Mouse (Mus musculus) urinary bladder, adult 2 months (tissue): ENCODE measurements around the gene 4930452B06Rik. TPM values are rescaled to one million over a fixed set of nuclear protein-coding genes. Genes with fewer than 3 reads are reported as not detected.

Experiments used
- DNase-seq: peaks from one replicate; pipeline ENCODE4 v3.0.0; 2022; ENCODE audit warnings: low spot score
- polyA plus RNA-seq: library from polyadenylated mRNA; depleted of rRNA; stranded (reverse); fragments of >200 nt; gene quantifications from 2 replicates; pipeline ENCODE4 v1.2.3, GENCODE M21; 2012

Gene 4930452B06Rik
- polyA plus RNA-seq, 1 experiment: 3.6 TPM

DNA sequence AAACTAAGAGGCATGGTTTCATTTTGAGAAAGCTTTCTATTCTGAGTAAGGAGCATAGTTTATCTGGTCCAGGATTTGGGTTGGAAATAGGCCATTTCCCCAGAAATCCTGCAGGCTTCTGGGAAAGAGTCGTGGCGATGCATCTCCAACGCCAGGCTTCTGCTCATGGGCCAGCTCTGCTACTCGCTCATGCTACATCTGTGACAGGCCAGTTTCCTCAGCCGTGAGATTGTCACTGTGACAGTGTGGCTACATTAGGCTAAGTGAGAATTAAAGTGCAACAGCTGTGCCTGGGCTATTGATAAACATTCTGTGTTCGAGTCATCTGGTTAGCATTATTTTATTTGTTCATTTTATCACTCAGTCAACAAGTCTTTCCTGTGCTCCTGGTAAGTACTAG, 140.8 kb downstream of the 4930452B06Rik start:
- DNase-seq: no peak

DNA sequence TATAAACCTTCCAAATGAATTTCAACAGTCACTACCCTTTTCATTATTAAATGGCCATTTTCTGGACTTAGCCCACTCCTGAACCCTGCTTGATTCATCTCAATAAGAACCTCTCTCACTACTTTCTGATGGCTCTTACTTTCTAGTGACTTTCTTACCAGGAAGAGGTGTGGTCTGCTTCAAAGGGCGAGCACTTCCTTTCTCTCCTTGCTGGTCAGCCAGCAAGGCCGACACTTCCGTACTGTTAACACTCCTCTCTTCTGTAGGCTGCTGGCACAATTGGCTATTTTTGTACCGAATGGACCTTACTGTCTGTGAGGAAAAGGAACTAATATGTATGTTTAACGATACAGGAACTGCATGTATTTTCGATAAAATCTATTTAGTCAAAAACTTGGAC, 148.4 kb downstream of the 4930452B06Rik start:
- no peak for DNase-seq

DNA sequence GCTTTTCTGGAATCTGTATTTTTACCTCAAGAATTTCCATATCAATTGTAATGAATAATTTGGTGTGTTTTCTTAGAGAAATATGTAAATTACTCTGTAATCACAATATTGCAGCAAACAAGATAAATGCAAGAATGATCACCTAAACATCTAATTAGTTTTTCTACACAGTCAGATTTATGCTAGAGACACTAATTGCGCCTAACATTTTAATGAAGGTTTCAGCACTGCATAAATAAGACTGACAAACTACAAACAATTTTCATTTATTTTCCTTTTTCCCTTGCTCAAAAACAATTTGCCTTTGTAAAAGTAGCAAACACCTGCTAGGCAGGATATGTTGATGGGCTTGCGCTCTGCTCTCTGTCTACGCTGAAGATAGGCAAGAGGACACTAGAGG, 152.0 kb downstream of the 4930452B06Rik start:
- DNase-seq: no peak

DNA sequence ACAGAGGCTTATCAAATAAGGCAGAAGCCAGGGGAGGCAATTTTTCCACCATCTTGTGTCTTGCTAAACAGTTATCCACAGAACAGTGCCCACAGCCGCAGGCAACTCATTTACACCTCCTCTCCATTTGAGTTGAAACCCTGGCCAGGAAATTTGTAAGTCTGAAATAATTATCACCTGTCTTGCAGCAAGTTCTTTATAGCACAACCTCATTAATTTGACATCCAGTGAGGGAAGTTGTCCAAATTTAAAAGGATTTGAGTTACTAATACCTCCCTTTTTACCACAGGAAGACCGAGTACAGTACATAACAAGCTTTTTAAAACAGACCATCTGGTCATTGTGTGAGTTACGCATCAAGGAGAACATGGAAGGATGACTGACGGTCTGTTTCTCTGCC, 154.8 kb downstream of the 4930452B06Rik start:
- no peak for DNase-seq

DNA sequence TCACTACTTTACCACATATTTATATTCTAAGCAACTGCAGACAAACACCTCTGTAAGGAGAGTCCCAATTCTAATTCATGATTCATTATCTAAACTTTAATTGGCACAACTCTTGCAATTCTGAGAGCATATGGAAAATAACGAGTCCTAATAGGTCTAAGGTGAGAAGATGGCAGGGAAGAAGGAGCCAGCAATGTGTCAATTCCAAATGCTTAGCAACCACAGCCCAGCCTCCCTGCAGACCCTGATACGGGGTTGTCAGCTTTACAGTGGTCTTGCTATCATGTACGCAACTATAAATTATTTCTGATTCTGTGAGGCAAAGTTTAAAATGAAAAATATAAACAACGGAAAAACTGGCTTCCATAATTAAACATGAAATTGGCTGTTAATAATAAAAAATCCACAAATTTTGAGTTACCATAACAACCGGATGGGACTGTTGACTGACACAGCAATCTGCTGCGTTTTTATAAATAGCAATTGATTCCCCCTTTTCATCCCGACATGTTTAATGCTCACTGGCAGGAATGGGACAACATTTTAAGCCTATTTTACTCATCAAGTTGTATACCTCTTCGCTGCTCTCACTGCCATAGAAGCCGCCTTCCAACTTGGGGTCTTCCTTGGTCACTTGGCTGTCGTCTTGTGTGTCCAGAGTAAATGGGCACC, 155.6 kb downstream of the 4930452B06Rik start:
- no peak for DNase-seq

DNA sequence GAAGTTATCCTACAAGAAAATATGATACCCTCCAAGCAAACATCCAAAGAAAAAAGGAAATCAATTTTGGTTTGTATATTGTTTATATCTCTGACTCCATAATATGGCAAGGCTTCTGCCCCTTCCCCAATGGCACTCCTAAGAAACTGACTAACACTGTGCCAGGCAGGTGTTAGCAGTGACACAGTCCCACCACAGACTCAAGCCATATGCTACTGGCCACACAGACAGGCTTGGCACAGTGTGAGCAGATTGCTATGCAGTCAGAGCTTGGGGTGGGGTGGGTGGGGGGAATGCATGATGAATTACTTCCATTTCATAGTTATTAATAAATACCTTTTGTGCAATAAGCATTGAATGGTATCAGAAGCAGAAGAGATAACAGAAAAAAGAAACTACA, 157.4 kb downstream of the 4930452B06Rik start:
- no peak for DNase-seq

DNA sequence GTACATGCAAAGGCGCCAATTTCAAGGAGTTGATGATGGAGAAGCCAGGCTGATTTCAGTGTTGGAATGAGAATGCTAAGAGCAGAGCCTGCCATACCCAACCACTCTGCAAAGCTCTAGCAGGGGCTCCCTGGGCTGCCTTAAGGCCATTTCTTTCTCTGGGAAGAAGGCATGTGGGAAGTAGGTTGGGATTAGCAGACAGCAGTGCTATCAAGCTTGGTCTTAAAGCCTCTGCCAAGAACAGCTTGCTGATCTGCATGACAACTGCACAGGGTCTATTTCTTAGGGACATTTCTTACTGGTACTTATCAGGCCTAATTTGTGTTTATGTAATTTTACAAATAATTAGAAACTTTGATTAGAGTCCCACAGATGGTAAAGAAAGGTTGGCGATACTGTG, 161.8 kb downstream of the 4930452B06Rik start:
- no peak for DNase-seq

DNA sequence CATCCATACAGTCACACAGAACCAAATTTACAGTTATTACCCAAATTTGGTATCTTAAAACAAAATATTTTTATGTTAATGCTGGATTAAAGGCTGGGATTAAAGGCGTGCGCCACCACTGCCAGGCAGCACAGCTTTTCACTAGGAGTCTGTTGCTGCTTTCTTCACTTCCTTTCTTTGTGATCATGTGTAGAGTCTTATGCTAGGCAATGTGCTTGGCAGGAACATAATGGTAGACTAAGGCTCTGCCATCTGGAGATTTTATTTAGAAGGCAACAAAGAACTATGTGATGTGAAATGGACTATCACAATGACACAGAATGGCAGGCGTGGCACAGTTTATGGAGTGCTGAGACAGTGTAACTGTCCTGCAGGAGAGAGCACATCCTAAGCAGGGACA, 162.7 kb downstream of the 4930452B06Rik start:
- no peak for DNase-seq

DNA sequence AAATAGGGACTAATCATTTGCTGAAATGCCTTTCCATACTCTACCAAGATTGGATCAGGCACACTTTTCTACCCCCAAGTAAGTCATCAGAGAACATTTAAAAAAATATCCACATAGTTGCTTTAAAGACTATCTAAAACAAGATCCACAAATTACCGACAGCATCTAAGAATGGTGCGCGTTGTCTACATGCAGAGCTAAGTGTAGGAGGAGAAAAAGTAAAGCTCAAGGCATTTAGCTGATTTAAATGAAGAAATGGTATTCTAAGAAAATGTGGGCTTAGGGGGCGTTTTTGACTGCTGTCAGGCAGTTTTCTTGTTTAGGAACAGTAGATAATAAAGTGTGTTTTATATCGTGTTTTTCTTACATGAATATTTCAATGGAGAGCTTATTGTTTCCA, 163.5 kb downstream of the 4930452B06Rik start:
- no peak for DNase-seq

DNA sequence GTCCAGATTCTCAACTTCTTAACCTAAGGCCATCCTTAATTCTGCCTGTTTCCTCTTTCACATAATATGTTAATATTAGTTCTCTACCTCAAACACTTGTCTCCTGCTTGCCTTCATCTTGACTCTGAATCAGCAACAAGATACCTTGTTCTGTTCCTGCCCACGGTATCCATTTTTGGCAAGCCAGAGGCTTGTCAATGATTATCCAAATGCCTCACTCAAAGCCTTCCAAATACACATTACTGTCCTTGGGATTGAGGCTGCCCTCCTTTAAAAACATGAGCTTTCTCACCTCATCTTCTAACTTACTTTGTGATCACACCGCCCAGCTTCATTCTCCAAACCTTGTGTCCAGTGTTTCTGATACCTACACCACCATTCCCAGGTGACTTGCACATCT, 170.3 kb downstream of the 4930452B06Rik start:
- DNase-seq: no peak

DNA sequence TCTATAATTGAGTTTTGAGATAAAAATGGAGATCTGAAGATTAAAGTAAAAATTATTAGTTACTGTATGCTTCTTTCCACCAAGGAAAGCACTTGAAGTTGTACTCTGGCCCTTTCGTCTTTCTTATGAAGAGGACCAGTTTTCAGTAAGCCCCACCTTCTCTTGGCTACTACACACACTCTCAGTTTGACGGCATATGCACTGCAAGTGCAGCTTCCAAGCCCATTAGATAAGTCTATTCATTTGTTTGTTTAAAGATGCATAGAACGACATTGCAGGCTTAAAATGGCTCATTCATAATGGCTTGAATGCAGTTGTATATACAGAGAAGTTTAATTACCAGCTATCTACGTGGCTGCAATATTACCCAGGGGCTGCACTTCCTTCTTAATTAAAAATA, 171.1 kb downstream of the 4930452B06Rik start:
- no peak for DNase-seq

DNA sequence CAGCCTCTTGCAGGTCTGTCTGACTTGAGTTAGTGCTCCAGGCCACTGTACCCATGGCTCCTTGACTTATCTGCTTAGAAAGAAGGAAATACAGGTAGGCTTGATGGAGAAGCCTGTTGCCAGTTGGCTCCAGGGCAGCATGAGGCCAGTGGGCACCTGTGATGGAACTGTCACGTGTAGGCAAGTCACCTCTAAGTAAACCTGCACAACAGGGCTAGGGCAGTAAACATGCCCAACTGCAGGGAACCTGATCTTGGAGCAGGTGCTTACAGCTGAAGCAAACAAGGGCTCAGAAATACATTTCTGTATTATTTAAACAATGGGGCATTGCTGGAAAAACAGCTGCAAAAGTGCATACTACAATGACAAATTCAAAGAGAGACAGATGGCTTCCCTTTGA, 171.8 kb downstream of the 4930452B06Rik start:
- DNase-seq: no peak

DNA sequence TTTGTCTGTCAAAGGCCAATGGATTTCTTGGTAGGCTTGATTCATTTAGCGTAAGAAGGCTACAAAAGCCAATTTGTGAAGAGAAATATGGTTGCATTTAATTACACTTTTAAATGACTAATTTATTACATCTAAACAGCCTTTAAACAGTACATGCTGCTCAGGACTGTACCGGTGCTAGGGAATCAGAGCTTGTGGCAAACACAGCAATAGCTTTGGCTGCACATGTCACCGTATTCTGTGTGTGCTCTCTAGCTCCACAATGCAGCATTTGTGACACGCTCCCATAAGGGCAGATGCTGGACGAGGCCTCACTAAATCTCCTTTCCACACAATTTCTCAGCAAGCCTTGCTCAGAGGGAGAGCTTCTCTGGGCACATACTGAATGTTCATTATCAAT, 187.9 kb downstream of the 4930452B06Rik start:
- no peak for DNase-seq

DNA sequence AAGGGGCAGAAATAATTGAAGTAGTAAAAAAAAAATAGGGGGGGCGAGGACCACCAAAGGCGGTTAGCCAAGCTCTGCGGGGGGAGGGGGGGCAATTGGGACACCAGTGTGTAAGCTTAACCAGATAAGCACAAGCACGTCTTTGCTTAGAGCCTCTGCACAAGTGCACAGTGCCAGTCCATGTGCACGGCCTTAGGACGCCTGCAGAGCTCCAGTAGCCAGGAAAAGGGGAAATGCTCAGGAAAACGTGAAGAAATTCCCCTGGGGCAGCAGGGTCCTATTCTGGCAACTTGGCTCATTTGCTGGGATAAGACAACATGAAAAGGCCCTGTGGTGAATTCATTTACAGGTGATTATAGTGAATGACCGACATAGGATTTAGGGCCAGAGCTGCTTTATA, 188.7 kb downstream of the 4930452B06Rik start:
- DNase-seq: no peak

DNA sequence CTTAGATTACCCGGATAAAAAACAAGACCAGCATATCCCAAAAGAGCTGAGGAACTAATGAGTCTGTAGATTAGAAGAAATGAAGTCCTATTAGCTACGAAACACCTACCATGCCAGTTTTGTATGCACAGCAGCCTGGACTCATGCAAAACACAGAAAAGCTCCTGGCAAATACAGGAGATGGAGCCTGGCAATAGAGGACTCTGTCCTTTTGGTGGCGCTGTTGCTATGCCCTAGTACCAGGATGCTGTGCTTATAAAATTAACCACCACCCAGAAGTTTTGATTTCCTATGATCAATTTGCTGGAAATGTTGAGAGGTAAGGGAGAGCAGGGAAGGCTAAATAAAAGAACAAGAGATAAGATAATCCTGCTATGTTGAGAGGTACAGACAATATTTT, 189.4 kb downstream of the 4930452B06Rik start:
- no peak for DNase-seq

DNA sequence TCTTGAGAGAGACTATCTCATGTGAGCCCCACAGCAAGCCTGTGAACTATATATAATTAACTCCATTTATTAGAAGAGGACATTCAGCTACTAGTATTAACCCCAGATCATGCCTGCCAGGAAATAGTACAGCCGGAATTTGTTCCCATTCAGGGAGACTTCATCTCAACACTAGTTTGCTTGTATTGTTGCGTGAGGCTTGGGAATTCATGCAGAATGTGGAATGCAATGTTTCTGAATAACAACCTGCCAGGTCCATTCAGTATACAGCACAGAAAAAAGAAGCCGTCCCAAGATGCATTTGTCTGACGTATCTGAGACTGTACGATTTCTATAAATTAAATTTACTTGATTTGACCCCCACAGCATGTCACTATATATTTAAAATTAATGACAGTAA, 190.2 kb downstream of the 4930452B06Rik start:
- DNase-seq: no peak

DNA sequence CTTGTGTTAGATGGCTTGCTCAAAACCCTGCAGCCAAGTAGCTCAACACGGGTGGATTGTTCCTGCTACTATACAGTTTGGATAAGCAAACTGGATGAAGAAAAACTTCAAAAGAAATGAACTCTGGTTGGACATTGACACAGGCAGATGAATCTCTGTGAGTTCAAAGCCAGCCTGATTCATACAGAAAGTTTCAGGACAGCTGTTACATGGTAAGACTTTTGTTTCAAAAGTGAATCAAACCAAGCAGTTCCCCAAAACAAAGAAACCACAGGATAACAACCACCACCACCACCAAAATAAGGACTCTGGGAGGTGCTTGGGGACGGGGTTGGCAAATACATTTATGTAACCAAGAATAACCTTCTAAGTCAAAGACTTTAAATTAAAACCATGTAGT, 193.2 kb downstream of the 4930452B06Rik start:
- DNase-seq: no peak

DNA sequence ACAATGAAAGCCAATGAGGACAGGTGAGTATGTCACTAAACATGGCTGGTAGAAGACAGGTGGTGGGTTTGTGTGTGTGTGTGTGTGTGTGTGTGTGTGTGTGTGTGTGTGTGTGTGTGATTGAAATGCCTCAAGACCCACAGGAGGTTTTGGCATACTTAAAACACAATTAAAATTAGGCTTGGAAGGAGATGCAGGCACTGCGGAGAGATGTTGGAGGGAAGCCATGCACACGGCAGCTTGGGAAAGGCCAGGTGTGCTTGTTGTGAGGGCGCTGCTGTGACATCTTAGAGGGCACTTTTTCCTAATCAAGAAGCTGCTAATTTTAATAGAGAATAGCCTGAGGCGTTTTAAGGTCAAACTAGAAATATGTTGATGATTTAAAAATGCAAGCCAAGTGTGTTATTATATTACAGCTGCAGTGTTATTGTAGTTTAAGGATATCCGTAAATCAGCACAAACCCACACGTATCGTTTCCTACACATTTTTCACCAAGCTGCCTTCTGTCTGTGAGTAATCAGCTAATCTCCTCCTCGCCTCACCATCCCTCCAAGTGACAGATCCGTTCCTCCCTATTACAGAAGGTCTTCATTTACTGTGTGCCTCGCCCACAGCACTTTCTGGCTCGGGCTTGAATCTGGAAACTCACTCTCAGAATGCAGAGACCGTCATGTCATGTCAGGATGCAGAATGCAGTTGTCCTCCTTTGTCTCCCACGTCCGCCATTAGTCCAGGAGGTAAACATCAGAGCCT, 201.5 kb downstream of the 4930452B06Rik start:
- no peak for DNase-seq

DNA sequence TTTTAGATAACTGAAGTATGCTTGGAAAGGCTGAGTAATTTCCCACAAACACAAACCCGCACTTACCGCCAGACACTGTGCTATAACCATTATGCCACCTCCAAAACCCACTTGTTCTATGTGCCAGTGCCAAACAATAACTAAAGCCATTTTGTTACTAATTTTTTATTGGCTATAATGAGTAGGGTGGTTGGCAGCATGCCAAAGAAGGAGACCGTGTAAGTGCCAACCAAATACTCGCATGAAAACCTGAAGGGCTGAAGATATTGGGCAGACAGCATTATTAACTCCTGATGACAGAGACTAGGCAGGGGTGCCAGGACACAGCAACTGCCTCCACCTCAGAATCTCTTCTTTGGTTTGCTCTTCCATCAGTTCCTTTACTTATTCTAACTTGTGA, 203.1 kb downstream of the 4930452B06Rik start:
- DNase-seq: no peak

DNA sequence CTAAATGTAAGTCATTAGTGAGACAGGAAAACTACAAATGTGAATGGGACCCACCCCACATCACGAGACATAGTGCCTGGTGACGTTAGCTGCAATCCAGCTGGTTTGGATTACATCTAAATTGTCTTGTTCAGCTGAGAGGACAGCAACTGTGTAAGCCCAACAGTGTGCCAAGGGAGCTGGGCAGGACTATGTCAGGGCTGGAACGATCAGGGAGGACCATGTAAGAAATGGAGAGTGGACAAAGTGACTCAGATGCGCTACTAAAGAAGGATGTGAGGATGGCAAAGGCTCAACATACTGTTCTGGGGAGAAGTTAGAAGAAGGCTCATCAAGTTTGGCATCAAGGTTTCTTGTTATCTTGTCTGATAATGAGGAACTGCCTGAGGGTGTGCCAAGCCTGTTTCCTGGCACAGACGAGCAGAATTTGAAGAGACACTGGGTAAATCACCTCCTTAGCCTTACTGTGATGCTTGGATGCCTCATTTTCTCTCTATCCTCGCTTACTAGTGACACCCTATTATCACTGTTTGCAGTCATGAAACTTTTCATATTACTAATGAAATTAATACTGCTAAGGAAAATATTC, 203.6 kb downstream of the 4930452B06Rik start:
- no peak for DNase-seq

DNA sequence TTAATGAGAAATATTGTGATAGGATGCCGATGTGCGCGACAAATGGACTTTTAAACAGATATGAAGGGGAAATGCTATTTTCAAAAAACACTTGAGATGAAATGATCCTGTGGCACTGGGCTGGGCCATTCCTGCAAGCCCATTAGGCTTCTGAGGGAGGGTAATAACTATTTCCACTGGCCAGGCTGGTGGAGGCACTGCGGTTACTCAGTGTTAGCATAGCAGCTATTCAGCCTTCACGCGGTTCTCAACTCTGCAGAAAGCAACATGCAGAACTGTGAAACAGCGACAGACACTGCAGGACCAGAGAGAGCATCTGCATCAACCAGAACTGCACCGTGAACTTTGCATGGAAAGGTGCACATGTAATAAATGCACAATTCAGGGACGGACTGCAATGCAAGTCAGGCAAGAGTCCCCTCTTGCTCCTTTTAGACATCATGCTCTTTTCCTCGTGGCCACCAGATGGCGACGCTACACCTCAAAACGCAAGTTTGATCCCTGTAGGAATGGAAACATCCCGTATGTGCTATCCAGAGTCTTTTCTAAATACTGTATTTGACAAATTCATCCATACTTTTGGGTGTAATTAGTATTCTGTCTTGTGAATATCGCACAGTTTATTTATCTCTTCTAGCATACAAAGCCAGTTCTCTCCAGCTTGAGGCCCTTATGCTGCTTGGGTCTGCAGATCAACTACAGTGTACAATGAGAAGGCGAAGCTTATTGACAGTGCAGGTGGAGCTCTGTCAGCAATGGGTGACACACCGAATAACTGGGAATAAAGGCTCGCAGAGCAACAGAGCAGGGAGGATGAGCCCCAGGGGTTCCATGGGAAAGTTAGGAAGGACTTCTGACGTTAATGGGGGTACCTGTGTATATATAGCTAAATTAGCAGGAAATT, 205.6 kb downstream of the 4930452B06Rik start:
- no peak for DNase-seq

DNA sequence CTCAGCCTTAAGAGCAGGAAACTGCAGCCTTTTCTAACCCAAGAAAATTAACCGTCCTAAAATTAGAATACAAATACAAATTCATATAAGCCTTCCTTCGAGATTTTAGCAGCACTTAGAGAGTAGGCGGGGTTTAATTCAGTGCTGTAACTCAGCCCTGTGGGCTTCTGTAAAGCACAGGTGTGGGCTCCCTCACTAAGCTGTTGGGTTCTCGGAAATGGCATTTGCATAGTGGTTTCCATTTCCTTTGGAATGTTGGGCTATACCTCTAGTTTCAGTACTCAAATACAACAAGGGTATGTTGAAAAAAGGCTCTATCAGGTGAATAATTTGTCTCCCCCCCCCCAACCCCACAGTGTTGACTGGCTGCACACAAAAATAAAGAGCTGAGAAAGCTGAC, 206.3 kb downstream of the 4930452B06Rik start:
- DNase-seq: no peak
